Mouse (Mus musculus) brain, embryonic 14.5 days (tissue): ENCODE results near the gene Tmem274.

Experiments
- CTCF ChIP-seq: fragments of 200-500 bp; IDR thresholded peaks from 2 replicates; pipeline ENCODE4 v1.5.1; 2012; ENCODE audit warnings: inconsistent platforms, mild to moderate bottlenecking, moderate library complexity, borderline replicate concordance; ENCODE audit not compliant: insufficient read depth, insufficient read length; ENCODE audit errors: extremely low read depth
- POLR2A ChIP-seq: fragments of 200-500 bp; IDR thresholded peaks from 2 replicates; pipeline ENCODE4 v1.6.1; 2012; ENCODE audit warnings: mild to moderate bottlenecking, inconsistent platforms, borderline replicate concordance; ENCODE audit not compliant: poor library complexity, insufficient read depth, insufficient read length, severe bottlenecking; ENCODE audit errors: extremely low read depth

DNA sequence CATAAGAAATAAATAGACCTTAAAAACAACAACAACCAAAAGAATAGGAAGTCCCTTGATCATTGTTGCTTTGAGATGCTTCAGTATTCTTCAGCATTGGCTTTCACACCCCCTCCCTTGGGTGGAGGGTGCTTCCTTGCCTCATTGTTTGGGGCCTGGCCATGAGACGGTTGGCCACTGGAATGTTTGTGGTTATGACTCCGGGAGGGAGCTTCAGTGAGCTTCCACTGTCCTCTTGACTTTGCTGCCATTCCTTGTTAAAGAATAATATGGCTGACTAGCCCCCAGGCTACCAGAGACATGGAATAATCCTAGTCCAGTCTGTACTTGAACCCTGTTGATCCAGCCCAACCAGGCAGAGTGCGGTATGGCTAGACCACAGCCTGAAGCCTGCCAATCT lies 29.7 kb downstream of the Tmem274 start:
- no peak for TF ChIP-seq CTCF
- no peak for TF ChIP-seq POLR2A
